Mouse (Mus musculus) kidney, adult 8-10 months (tissue): ENCODE measurements around the gene Epha6.
"Not testable (repeated sequence)": the region's sequence is repeated elsewhere in the genome, so short reads cannot be mapped to it uniquely, and the experiment has no call there.

ENCODE experiments used
- DNase-seq, 2 experiments: peaks; one replicate each; pipeline ENCODE4 v3.0.0; 2022

The Epha6 gene

DNA sequence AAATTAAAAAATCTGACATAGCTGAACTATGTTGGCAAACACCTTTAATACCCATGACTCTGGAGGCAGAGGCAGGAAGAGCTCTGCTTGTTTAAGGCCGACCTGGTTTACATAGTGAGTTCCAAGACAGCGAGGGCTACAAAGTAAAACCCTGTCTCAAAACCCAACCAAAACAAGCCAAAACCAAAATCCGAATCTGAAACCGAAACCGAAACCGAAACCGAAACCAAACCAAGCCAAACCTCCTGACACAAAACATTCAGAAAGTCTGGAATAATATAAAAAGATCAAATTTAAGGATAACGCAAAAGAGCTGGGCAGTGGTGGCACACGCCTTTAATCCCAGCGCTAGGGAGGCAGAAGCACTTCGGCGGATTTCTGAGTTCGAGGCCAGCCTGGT lies 725.3 kb downstream of the Epha6 start:
- no peak for DNase-seq

DNA sequence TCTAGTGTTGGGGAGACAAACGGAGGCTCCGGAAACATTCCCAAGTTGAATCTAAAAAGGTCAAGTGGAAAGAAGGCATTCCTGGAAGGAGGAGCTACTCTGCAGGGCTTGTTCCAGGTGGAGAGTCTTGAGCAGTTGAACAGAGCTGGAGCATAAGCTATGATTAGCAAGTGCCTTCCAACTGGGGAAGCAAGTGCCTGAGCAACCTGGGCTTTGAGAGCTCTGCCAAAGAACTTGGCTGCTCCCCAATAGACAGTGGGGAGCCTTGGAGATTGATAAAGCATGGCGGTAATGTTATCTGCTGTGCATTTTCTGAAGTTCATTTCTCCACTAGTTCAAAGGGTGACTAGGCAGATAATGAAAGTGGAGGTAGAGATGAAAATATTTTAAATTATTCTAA lies 733.5 kb downstream of the Epha6 start:
- DNase-seq: no peak

DNA sequence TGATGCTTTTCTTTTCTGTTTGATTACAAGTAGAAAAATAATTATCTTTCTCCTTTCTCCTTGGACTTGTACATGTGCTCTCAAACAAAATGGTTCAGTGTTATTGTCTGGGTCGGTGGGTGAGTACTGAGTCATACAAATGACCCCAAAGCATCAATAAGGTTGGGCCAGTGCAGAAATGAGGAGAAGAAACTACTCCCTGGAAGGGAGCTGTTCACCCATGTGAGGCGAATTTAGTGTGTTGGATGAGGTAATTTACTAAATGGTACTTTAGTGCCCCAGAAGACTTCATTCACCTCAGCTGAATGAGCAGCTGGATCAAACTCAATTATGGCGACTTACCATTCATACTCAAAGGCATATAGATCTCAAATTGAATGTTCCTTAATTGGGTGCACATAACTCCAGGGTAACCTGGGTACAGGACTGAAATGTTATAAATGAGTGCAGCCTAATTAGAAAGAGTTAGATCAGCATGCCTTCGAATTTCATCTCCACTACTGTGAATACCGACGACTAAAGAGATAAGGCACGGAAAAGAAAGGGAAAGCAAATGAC lies 751.1 kb downstream of the Epha6 start:
- DNase-seq: no peak

DNA sequence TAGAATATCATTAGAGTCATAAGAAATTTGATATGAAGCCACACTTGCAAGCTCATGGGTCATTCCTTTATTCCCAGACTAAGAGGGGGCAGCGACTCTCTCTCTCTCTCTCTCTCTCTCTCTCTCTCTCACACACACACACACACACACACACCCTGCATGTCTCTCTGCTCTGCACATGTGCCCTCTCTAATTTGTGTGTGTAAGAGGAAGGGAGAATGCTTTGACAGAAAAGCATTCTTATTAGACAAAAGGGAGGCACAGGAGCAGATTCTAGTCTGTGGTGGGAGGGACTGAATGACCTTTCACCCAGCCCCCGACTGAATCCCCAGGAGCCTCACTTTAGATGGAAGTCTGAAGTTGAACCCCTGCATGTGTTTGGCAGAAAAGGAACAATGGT lies 752.6 kb downstream of the Epha6 start:
- DNase-seq: no peak

DNA sequence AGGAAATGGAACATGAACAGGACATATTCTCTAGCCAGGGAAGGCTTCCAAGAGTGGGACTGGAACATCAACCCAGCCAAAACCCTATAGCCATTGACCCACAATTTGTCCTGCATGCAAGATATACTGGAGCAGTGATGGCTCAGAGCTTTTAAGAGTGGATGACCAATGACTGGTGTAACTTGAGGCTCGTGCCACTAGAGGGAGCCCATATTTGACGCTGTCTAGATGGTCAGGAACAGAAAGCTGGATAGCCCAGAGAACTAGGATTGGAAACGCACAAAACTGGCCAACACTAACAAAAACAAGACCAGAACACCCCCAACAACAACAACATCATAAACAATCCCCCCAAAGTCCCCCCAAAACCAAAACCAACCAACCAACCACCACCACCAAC lies 758.8 kb downstream of the Epha6 start:
- peak; percentile 2 to 35 for DNase-seq

DNA sequence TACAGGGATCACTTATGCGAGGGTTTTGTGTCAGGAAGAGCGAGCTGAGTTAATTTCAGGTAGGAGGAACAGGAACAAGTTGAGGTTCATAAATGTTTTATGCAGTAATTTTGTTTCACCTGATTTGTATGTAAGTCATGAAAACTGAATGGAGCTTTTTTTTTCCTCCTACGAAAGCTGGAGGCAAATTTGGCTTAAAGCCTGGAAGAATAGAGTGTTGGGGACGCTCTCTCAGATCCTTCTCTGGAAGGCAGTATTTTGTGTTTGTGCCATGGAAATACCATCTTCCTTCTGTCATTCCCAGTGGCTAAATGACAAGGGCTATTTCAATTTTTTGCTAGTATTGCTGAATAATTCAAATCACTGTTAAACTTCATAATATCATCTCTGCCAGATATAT lies 768.6 kb downstream of the Epha6 start:
- no peak for DNase-seq

DNA sequence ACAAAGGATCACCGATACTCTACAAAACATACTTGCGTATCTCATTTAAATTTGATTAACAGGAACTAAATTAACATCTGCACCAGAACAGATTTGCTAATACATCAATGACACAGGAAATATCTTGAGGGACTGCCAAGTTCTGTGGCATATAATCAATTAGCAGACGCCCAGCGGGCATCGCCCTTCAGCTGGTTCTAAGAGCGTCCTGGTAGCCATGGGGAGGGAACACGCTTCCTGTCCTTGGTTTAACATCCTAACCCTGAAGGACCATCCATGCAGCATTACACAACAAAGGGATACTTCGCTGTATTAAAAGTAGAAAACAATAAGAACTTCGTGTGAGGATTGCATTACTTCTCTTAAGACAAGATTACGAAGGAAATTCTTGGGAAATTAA lies 769.0 kb downstream of the Epha6 start:
- no peak for DNase-seq

DNA sequence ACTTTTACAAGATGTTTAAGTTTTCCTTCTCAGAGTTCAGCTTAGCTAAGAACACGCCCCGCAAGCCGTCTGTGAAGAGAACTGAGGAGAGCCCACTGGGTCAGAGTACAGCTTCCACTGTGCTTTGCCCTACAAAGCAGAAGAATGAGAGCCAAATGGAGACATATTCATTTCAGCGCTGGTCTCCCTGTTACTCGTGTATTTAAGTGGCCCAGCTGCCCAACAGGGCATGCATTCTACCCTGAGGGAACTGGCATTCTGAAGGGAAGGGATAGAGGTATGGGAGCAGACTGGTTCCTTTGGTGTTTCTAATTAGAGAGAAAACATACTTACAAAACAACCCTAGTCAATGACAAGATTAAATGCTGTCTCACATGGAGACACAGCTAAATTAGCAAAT lies 772.9 kb downstream of the Epha6 start:
- DNase-seq: no peak

DNA sequence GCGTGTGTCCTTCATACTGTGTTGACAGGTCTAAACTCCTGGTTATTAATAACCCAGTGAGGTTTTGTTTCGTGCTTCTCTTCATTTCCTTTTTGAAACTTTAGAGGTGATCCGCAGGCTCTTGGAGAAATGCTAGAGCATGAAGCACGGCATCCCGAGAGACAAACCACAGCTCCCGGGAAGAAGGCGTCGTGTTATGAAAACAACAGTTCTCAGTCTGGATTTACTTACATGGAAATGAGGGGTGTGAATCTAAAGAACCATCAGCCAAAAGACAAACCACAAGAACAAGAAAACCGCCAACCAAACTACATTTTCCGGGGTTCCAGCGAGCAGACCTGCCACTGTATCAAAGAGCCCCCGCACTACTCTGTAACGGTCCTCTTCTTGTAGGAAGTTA lies 775.7 kb downstream of the Epha6 start:
- DNase-seq: no peak

DNA sequence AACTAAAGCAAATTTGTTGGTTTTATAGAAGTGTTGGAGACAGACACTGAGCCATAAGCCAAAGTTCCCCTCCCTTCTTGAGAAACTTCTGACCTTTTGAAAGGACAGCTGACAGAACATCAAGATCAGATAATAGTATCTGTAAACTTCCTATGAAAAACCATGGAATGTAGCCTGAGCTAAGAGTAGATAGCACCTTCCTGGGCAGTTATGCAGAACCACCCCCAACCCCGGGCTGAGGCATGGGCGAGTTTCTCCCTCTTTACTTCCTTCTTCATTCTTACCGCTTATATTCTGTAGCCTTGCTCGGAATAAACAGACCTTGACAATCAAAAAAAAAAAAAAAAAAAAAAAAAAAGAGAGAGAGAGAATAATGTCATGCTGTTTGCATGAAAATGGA lies 805.5 kb downstream of the Epha6 start:
- not testable (repeated sequence) for DNase-seq

DNA sequence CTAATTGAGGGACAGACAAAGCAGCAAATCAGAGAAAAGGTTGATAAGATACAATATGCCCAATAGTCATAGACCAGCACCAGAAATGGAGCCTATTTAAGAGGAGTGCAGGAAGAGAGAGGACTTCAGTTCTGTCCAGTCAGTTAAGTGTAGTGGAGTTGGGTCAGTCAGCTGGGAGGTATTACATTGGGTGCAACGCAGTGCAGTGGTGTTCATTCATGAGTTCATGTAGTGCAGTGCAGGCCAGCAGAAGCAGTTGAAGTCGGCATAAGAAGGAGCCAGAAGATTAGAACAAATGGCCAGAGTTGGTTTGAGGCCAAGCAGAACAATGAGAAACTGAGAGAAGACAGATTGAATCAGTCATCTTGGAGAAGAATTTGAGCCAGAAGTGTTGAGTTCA lies 833.0 kb downstream of the Epha6 start:
- DNase-seq: no peak

DNA sequence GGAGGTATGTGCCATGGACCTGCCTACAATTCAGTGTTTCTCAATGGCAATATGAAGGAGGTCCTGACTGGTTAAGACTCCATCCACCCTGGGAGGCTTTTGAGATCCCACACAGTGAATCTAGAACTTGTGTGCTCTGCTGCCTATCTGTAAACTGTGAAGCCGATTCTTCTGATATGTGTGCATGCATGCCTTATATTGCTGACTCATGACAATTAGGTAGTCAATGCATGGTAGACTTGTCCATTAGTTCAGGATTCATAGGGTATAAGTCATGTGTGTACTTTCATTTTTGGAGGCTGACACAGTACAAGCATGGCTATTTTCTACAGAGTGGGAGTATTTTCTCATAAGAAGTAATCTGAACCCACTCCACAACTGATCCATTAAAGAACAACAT lies 834.9 kb downstream of the Epha6 start:
- DNase-seq: no peak

DNA sequence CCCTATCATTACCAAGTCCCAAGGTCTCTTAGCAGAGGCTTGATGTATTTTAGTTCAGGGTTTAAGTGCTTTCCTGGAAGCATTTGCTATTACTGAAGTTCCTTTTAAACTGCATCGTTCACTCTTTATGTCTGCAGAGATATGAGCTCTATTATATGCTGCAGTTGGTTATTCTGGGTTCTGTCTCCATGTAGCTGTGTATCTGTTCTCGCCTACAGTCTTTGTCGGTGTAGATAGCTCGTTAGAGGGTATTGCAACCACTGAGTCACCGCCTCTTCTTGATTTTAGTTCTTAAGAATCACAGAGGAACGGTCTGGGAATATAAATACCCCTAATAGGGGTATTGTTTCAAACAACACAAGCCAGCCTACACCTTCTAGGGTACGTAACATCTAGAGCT lies 835.4 kb downstream of the Epha6 start:
- no peak for DNase-seq

DNA sequence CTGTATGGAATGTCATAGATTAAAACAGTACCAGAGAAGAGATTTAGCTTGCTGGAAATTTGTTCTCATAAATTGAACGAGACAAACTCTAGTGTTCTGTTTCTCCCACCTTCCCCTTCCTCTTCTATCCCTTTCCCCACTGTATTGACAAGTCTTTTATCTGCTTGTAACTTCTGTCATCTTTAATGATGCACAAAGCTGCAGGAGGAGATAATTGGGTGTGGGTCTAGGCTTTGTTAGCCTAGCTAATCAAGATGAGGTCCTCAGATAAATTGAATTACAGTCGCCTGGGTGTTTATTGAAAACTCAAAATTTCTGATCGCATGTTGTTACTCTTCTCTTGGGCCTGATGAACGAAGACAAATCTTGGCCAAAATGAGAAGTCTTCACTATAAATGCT lies 844.5 kb downstream of the Epha6 start:
- DNase-seq: no peak

DNA sequence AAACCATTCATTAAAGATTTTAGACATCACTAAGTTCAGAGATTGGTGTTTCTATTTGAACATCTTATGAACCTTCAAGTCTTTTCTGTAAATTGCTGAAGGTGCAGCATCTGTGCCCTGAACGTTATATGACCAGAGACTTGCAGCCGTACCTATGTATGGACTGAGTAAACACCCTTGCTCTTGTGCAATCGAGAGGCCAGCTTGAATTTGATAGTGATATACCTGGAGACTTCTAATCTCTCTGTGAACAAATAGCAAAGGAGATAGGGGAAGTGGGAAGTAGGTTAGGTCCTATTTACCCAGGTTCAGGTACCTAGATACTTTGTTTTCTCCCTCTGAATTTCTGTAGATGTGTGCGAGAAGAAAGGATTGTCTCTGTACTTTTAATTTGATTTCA lies 854.4 kb downstream of the Epha6 start:
- no peak for DNase-seq

DNA sequence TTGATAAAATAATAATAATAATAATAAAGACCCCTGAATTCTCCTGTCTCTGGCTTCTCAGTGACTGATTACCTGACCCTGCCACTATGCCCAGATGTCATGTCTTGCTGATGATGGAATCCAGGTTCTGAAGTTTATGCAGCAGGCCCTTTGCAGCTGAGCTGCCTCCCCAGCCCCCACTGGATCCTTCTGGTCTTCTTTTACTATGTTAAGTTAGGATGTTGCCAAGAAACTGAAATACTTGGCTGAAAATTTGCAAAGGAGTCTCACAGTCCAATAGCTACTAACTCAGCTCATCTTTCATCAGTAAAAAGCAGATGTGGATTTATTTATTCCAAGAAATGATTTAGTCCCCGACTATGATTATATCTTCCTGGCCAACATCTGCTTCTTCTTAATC lies 861.7 kb downstream of the Epha6 start:
- DNase-seq: no peak

DNA sequence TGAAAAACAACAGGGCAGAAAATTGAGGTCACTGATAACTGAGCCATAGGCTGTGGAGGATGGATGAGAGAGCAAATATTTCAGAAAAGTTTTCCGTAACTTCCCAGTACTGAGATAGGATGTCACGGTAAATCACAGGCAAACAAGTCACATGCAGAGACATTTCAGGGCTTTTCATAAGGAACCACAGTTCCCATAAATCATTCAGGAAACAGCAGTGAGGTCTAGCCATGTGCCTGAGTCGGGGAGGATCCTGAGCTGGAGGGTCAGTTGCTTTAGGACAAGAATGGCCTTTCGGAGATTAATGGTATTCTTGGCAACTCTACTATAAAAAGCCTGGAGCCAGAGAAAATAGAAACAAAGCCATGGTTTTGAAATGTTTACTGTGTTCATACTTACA lies 889.8 kb downstream of the Epha6 start:
- DNase-seq: no peak

DNA sequence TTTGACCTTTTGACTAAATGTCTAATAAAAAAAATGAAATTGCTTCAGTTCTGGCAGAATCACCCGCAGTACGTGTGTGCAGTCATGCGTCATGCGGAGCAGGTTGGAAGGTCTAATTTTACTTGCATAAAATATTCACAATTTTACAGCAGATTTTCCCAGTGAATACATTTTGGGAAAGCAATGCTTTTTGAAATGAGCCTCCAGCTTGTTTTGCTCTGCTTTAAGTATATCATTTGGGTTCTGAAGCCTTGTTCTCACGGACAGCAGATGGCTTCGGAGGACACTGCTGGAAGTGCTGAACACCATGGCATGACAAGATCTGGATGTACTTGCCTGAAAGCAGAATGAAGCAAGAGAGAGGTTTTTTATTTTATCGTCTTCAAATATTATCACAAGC lies 912.1 kb downstream of the Epha6 start:
- no peak for DNase-seq

DNA sequence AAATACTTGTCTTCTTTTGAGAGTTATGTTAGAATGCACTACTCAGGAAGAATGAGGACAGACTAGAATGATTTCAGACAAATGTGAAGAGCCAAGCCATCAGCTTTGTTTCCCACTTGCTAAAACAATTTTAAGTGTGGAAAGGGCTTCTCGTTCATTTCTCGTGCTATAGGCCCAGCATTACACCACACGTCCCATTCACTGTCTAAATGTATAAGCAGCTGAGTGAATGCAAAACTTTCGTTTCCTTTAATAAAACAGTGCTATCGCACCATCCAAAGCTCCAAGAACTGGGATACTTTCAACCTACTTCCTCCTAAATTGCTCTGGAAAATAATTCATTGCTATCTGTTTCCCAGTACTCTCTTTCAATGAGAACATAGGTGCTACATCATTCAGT lies 916.2 kb downstream of the Epha6 start:
- DNase-seq: no peak

DNA sequence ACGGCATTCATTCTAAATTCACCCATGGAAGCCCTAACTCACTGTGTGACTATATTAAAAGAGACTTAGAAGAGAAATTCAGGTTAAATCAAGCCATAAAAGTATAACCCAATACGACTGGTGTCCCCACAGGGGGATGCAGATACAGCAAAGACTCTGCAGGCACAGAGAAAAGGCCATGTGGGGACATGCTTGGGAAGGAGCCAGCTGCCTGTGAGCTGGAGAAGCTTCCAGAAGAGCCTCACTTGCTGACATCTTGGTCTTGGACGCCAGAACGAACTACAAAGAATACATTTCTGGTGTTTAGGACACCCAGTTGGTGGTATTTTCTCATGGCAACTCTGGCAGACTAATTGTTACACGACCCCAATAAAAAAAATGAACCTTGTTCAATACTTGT lies 920.2 kb downstream of the Epha6 start:
- no peak for DNase-seq

DNA sequence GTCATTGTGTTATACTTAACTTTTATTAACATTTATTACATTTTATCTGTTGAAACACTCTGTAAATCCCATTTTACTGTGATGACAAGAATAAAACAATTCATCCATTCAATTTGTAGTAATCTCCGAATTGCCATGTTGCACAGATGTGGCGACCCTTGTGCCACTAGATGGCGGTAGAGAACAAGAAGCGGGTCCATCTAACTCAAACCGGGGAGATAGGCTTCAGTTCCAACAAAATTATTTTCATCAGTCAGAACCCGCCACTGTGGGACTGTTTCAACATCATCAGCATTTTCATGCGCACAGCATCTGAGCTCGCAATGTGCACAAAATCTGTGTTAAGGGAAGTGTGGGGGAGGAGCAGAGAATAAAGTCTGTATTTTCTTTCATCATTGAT lies 921.9 kb downstream of the Epha6 start:
- peak; percentile 14 to 51 for DNase-seq

DNA sequence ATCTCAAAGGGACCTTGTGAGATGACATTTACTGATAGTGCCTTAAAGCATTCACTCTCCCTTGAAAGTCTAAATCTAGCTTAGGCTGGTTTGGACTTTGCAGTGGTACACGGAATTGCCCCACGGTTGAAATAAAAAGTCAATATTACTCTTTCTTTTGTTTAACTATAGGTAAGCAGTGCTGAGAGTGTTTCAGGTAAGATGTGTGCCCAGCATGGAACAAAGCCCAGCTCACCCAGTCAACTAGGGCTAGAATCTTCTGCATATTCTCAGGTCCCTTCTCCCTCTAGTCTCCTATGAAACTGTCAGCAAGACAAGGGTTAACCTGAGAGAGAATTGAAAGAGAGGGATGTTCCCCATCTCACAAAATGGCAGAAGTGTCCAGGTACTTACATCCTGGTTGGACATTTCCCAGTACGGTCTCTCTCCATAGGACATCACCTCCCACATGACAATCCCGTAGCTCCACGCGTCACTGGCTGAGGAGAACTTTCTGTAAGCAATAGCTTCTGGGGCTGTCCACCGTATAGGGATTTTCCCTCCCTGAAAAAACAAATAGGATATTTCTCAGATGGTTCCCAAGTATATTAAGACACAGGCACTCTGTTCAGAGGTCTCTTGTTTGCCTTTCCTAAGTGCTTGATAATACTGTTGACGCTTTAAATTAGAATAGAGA lies 923.0 kb downstream of the Epha6 start:
- no peak for DNase-seq

DNA sequence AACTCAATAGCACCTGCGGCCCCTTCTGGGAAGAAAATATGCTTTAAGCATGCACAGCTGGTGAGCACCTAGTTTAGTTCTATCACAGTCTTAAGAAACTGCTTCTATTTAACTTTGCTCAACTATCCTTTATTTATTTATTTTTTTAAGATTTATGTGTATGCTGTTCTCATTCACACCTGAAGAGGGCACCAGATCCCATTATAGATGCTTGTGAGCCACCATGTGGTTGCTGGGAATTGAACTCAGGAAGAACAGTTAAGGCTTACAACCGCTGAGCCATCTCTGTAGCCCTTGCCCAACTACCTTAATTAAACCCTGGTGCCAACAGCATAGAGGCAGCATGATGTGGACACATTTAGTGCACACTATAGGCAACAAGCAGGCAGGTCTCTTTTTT lies 938.4 kb downstream of the Epha6 start:
- no peak for DNase-seq

DNA sequence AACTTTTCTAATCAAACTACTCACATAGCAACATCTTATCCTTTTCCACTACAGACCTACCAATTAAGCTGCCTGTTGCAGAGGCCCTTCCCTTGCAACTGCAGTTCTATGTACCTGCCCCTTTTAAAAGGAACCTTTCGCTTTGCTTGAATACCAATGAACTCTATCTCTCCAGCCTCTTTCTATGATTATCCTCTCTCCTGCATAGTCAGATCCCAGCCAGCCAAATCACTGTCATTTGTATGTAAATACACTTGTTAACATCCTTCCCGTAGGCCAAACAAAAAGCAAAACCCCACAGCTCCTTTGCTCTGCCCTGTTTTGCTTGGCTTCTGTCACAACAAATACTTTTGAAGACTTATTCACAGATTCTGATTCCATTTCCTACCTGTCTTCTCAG lies 961.6 kb downstream of the Epha6 start:
- DNase-seq: no peak

DNA sequence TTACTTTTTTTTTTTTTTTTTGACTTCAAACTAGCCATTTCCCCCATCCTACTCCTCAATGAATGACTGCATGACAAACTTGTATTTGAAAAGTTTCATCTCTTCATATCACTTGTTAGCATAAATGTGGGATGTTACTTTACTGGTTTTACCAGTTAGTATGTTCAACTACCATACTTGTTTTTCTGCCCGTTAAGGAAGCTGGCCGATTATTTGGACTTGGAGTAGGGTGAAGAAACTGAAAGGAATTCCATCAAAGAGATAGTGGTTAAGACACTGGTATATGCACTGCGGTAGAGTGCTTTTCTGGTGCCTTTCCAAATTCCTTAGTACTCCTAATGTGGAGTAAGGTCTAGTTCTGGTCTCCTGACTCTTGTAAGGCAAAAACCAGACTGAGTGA lies 965.3 kb downstream of the Epha6 start:
- peak in 1 of 2 experiments; percentile 1 for DNase-seq
